Mouse (Mus musculus): ENCODE results near the gene Scgb1b3.

The Scgb1b3 gene

DNA sequence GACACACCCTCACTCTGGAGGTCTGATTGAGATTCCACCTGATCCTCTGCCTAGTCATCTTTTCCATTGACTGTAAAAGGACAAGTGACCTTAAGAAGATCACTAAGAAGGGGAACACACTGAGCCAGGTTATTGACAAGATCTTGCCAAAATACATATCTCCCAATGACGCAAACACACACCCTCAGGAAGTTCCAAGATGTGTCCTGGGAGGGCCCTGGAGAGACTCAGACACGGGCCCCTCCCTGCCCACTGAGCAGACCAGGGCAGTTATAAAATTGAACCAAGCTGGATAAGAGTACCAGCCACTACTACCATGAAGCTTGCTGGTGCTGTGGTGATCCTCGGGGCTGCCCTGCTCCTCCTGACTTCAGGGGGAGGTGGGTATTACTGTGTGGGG, at the start of gene Scgb1b3:
TSS of gene Scgb1b3 (plus strand) at position 301 of the 400 bp plus-strand sequence.
- no peak for DNase-seq

DNA sequence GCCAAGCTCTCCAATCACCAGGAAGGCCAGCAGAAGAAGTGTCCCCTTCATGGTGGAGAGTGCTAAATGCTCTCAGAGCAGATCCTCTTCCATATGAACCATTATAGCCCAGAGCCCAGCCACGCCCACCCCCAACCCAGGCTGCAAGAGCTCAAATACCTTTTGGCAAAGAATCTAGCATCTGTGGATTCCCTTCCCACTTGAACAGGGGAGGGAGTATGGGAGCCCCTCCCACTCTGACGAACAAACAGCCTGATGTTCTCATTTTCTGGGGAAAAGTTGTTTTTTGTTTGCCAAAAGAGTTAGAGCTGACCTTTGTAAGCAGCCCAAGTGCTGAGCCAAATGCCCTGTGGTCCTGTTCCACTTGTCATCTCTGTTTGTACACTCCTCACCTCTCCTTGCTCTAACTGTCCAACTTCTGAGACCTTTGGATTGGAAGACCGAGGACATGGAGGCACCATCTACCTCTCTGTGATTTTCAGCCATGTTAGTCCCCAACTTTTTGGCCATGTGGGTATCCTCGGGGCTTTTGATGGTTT, 13.3 kb upstream of the Scgb1b3 start, which contains the start of gene Scgb2b3:
TSS of gene Scgb2b3 (minus strand) at position 51 of the 539 bp plus-strand sequence.
- DNase-seq, result no peak

Measured in kidney, adult 18-20 months (tissue).